Comparison of ENCODE assay signal across 8 mouse cellular contexts in the genomic region with DNA sequence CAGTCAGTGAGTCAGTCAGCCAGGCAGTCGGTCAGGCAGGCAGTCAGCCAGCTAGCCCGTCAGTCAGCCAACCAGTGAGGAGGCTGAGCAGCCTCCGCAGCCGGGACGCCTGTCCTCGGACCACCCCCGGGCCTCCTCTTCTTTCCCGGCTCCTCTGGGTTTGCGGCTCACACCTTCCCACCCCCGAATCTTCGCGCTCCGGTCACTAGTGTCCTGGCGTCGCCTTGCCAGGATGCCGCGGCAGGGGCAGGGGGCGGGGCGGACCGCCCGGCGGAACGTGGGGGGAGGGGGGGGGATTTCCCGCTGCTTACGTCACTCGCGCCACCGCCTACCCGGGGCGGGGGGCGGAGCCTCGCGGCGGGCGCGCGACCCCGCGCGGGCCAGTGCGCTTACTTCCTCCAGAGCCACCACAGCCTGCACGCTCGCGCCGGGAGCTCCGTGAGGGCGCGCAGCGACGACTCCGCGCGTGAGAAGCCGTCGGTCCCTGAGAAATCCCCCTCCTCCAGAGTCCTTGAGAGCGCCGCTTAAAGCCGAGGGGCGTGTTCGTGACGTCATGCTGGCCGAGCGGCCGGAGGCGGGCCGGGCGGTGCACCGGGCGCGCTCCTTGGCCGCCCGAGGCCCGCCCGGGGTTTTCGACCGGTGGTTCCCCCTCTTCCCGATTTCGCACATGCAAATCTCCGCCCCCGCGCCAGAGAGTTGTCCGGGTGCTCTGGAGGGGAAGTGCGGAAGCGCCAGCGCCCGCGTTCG. TPM values are rescaled to one million over a fixed set of nuclear protein-coding genes. Genes with fewer than 3 reads are reported as not detected.
A peak's percentile ranks its signal among the peaks of the same experiment; 100 is the strongest.
DNase-seq lines count a peak whose midpoint lies in the region; ATAC-seq lines count a peak whose summit lies in the region.

Rel (minus strand) TSS at position 211 of the 747 bp plus-strand sequence.

- peak; percentile 95 for ATAC-seq in hindbrain, embryonic 16.5 days

- DNase-seq in R1 (ENCODE audit: low read depth, low spot score): peak; percentile 87
- DNase-seq in cerebellum, postnatal 36 days: peak; percentile 92 to 94
- peak; percentile 95 for DNase-seq in gastrocnemius, adult 18-20 months (ENCODE audit: low spot score)
- DNase-seq in left cerebral cortex, adult 18-20 months (ENCODE audit: low spot score in 2 of 2): peak; percentile 88 to 93
- peak; percentile 93 for DNase-seq in right cerebral cortex, adult 18-20 months
- DNase-seq in urinary bladder, postnatal 10 days (ENCODE audit: low spot score): peak; percentile 79

- peaks cover 37% of the 10 kb centered on the region for H3K79me2 ChIP-seq in macrophage (ENCODE audit: inconsistent target)

- WGBS in hindbrain, embryonic 16.5 days: under 1% methylated on average over 67 of the region's 88 CpGs
- under 1% methylated on average over 51 of the region's 88 CpGs for WGBS in macrophage (ENCODE audit: missing documents)

- H3K36me3 ChIP-seq in hindbrain, embryonic 16.5 days (ENCODE audit: control insufficient read depth, insufficient read depth, low read length): no peaks in the 10 kb centered on the region
- H3K36me3 ChIP-seq in macrophage (ENCODE audit: inconsistent target): no peaks in the 10 kb centered on the region

- H3K27me3 ChIP-seq in hindbrain, embryonic 16.5 days (replicated peaks; ENCODE audit: control insufficient read depth, insufficient read depth, low read length): no peaks in the 10 kb centered on the region; the same call in none of the 2 replicates

- peak within 1 kb of the TSS; percentile 93 for H3K4me3 ChIP-seq in hindbrain, embryonic 16.5 days (ENCODE audit: low read length)
- H3K4me3 ChIP-seq in macrophage (ENCODE audit: inconsistent target): peak within 1 kb of the TSS; percentile 77

- peak within 1 kb of the TSS; percentile 90 for H3K27ac ChIP-seq in hindbrain, embryonic 16.5 days (ENCODE audit: low read depth, low read length)
- peak within 1 kb of the TSS; percentile 92 for H3K27ac ChIP-seq in macrophage

- H3K4me2 ChIP-seq in hindbrain, embryonic 16.5 days (ENCODE audit: low read length): peak within 1 kb of the TSS; percentile 83

- H3K9ac ChIP-seq in hindbrain, embryonic 16.5 days (ENCODE audit: low read depth, low read length): peak within 1 kb of the TSS; percentile 81

- H3K4me1 ChIP-seq in hindbrain, embryonic 16.5 days (ENCODE audit: control insufficient read depth, insufficient read depth, low read depth, low read length): peaks cover 6% of the 10 kb centered on the region

- no peaks in the 10 kb centered on the region for H3K9me3 ChIP-seq in hindbrain, embryonic 16.5 days (ENCODE audit: control insufficient read depth, low read length)

RNA-seq across cellular contexts. Expression of gene Rel, which starts in this region (rescaled TPM):
- 1 to 10 TPM; 3.5 to 4.2 TPM for total RNA-seq in gastrocnemius, adult 18-20 months (2021)
- polyA plus RNA-seq in hindbrain, embryonic 16.5 days (2015; fragmentation: Nextera tagmentation; extraction: Ambion mirVana): 0.39 and 0.41 TPM in 2 replicates
- total RNA-seq in left cerebral cortex, adult 18-20 months (2021): 1 to 10 TPM; 3.4 to 3.5 TPM
- 100 to 1,000 TPM in 15 of 26 experiments, 10 to 100 TPM in 11; 39.4 to 433 (median 153) TPM for total RNA-seq in macrophage (2018; cell fraction: chromatin; rRNA removed)
- total RNA-seq in macrophage (2018; cell fraction: cytosol; rRNA removed): 100 to 1,000 TPM in 8 of 26 experiments, 10 to 100 TPM in 18; 19.2 to 223 (median 33.9) TPM
- total RNA-seq in macrophage (2018; cell fraction: nucleus; rRNA removed): 100 to 1,000 TPM in 19 of 26 experiments, 10 to 100 TPM in 7; 44.8 to 434 (median 219) TPM
- polyA plus RNA-seq in macrophage (2018): 9.2 to 15.4 TPM (median 13.0 TPM) in 3 replicates

Comparison
In these comparisons a context has a peak if more than half of its experiments do, and no peak if none do; other contexts are left out.
1. Peak in every context shown above with its lines: DNase-seq, ATAC-seq, H3K4me3 ChIP-seq and H3K27ac ChIP-seq.
2. Peak in ATAC-seq, H3K4me3 ChIP-seq, H3K27ac ChIP-seq, H3K9ac ChIP-seq and H3K4me2 ChIP-seq in hindbrain, embryonic 16.5 days; RNA of the gene not detected or under 1 TPM.